Mouse (Mus musculus): ENCODE data around the gene Srcap. TPM values are rescaled to one million over a fixed set of nuclear protein-coding genes. Genes with fewer than 3 reads are reported as not detected.

Gene Srcap
- total and polyA plus RNA-seq, 2 experiments from 2014 or later = 30.4 to 31.7 TPM

DNA sequence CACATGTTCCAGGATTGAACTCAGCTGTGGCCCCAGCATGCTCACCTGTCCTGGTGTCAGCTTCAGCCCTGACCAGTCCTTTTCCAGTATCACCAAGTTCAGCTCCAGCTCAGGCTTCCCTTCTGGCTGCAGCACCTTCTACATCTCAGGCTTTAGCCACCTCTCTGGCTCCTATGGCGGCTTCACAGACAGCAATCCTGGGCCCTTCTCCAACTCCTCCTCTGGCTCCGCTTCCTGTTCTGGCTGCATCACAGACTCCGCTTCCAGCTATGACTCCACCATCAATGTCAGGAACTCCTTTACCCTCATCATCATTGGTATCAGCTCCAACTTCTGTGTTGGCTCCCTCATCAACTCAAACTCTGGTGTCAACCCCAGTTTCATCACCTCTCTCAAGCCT, 29.9 kb downstream of the Srcap start:
- H3K27ac ChIP-seq (ENCODE audit: low read depth, low read length) = no peak overlapping the region
- DNase-seq (ENCODE audit: low spot score) = no peak
- WGBS = 98% methylated on average over 3 of the region's 3 CpGs

DNA sequence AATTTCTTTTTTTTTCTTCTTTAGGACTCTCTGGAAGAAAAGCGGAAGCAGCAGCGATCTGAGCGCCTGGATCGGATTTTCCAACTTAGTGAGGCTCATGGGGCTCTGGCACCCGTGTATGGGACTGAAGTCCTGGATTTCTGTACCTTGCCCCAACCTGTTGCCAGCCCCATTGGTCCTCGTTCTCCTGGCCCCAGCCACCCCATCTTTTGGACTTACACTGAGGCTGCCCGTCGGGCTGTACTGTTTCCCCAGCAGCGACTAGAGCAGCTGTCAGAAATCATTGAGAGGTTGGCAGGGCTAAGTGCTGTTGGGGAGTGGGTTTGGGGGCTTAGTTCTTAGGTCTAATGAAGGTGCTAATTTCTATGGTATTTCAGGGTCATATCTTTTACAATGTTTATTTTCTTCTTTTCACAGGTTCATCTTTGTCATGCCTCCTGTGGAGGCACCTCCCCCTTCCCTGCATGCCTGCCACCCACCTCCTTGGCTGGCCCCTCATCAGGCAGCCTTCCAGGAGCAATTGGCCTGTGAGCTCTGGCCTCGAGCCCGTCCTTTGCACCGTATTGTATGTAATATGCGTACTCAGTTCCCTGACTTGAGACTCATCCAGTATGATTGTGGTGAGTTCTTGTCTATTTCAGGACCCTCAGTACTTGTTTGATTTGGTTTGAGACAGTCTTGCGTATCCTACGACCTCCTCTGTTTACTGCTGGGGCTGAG, 37.5 kb downstream of the Srcap start:
- Histone ChIP-seq H3K36me3 (ENCODE audit: insufficient read depth, low read length) (peaks cover 41% of the 10 kb centered on the region), H3K4me3 (ENCODE audit: low read depth, low read length) (no peak overlapping the region), H3K27me3 (ENCODE audit: insufficient read depth, low read length) (no peaks in the 10 kb centered on the region), H3K9me3 (ENCODE audit: low read length) (no peaks in the 10 kb centered on the region), H3K4me1 (ENCODE audit: insufficient read depth, low read length) (no peaks in the 10 kb centered on the region), H3K4me2 (ENCODE audit: low read depth, low read length, poor library complexity, severe bottlenecking) (no peak overlapping the region), H3K27ac (ENCODE audit: low read depth, low read length) (no peak overlapping the region), H3K9ac (replicated peaks; ENCODE audit: low read length, poor library complexity, severe bottlenecking) (no peak overlapping the region)
- no peak for ATAC-seq (ENCODE audit: low FRiP score)
- peak; percentile 42 for DNase-seq (ENCODE audit: low spot score)
- WGBS = 84% methylated on average over 15 of the region's 15 CpGs
- no peak for TF ChIP-seq CTCF (IDR thresholded peaks at IDR 0.05)

More for the DNA sequence above, 29.9 kb downstream of the Srcap start:
- peaks cover 68% of the 10 kb centered on the region for H3K36me3 ChIP-seq (ENCODE audit: insufficient read depth, low read length)
- H3K27me3 ChIP-seq (ENCODE audit: insufficient read depth, low read length) = no peaks in the 10 kb centered on the region
- no peak for ATAC-seq (ENCODE audit: low FRiP score)
- no peaks in the 10 kb centered on the region for H3K9me3 ChIP-seq (ENCODE audit: low read length)
- no peak overlapping the region for H3K9ac ChIP-seq (replicated peaks; ENCODE audit: low read length, poor library complexity, severe bottlenecking)
- no peak overlapping the region for H3K4me3 ChIP-seq (ENCODE audit: low read depth, low read length)
- no peak overlapping the region for H3K4me2 ChIP-seq (ENCODE audit: low read depth, low read length, poor library complexity, severe bottlenecking)
- no peaks in the 10 kb centered on the region for H3K4me1 ChIP-seq (ENCODE audit: insufficient read depth, low read length)
- no peak for TF ChIP-seq CTCF (IDR thresholded peaks at IDR 0.05)

DNA sequence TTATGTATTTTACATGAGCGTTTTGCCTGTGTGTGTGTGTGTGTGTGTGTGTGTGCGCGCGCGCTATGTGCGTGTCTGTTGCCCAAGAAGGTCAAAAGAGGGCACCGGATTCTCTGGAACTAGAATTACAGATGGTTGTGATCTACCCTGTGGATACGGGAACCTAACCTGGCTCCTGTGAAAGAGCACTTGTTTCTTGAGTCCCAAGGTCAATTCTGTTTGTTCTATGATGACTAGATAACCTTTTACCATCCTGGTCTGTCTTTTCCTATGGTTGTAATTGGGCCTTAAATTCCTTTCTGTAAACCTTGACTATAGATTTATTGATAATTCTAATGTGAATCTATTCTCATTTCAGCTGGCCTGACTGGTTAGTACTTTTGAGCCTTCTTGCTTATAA, 39.8 kb downstream of the Srcap start:
- no peak overlapping the region for H3K27ac ChIP-seq (ENCODE audit: low read depth, low read length)
- TF ChIP-seq CTCF (IDR thresholded peaks at IDR 0.05) = no peak
- DNase-seq (ENCODE audit: low spot score) = no peak

DNA sequence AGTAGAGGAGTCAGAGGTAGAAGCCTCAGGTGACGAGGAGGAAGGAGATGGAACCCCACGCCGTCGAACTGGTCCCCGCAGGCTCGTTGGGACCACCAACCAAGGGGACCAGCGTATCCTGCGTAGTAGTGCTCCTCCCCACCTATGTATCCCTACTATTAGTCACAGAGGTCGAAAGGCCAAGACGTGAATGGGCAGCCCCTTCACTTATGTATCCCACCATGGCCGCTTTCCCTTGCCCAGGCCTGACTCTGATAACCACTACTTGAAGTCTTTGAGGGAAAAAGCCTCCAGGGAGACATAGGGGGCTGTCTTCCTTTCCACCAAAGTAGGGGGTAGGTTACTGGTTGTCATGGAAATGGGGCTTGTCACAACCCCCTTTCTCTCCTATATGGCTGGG, 48.8 kb downstream of the Srcap start:
- no peak for ATAC-seq (ENCODE audit: low FRiP score)
- H3K4me1 ChIP-seq (ENCODE audit: insufficient read depth, low read length) = no peaks in the 10 kb centered on the region
- H3K36me3 ChIP-seq (ENCODE audit: insufficient read depth, low read length) = peaks cover 57% of the 10 kb centered on the region
- no peak overlapping the region for H3K9ac ChIP-seq (replicated peaks; ENCODE audit: low read length, poor library complexity, severe bottlenecking)
- WGBS = 93% methylated on average over 11 of the region's 11 CpGs
- H3K27ac ChIP-seq (ENCODE audit: low read depth, low read length) = no peak overlapping the region
- no peak for TF ChIP-seq CTCF (IDR thresholded peaks at IDR 0.05)
- H3K4me2 ChIP-seq (ENCODE audit: low read depth, low read length, poor library complexity, severe bottlenecking) = no peak overlapping the region
- no peak for DNase-seq (ENCODE audit: low spot score)
- no peak overlapping the region for H3K4me3 ChIP-seq (ENCODE audit: low read depth, low read length)
- H3K9me3 ChIP-seq (ENCODE audit: low read length) = no peaks in the 10 kb centered on the region
- H3K27me3 ChIP-seq (ENCODE audit: insufficient read depth, low read length) = no peaks in the 10 kb centered on the region

More for the DNA sequence above, 39.8 kb downstream of the Srcap start:
- Histone ChIP-seq H3K4me3 (ENCODE audit: low read depth, low read length) (no peak overlapping the region), H3K9me3 (ENCODE audit: low read length) (no peaks in the 10 kb centered on the region), H3K4me2 (ENCODE audit: low read depth, low read length, poor library complexity, severe bottlenecking) (no peak overlapping the region), H3K36me3 (ENCODE audit: insufficient read depth, low read length) (peaks cover 42% of the 10 kb centered on the region), H3K27me3 (ENCODE audit: insufficient read depth, low read length) (no peaks in the 10 kb centered on the region), H3K9ac (replicated peaks; ENCODE audit: low read length, poor library complexity, severe bottlenecking) (no peak overlapping the region), H3K4me1 (ENCODE audit: insufficient read depth, low read length) (no peaks in the 10 kb centered on the region)
- ATAC-seq (ENCODE audit: low FRiP score) = no peak
- WGBS = 97% methylated on average over 8 of the region's 8 CpGs

DNA sequence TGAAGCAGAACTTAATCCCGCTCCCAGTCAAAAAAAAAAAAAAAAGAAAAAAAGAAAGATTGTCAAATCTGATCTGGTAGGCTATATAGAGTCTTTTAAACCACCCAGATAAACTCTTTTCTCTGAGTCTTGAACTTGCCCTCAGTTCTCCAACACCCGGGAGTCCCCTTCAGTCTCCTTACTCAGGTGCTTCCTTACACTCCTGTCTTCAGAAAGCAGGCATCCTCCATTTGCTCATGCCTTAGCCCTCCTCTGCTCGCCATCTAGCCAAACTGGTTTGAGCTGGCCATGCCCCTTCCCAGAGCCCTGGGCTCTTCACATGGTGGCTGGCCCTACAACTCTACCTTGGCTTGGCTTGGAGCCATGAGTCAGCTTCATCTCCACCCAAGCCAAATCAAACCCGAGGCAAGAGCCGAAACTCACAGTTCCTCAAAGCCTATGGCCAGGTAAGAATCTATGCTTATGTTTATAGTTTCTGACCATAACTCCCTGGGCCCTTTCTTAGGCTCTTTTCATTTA, 49.6 kb downstream of the Srcap start, which contains the start of gene Tmem265:
Gene Tmem265 (plus strand): TSS at position 51 of the 519 bp plus-strand sequence.
- ATAC-seq (ENCODE audit: low FRiP score) (no peak), DNase-seq (ENCODE audit: low spot score) (no peak)
- no peak within 1 kb of the TSS for H3K9ac ChIP-seq (replicated peaks; ENCODE audit: low read length, poor library complexity, severe bottlenecking)
- no peak within 1 kb of the TSS for H3K4me2 ChIP-seq (ENCODE audit: low read depth, low read length, poor library complexity, severe bottlenecking)
- H3K36me3 ChIP-seq (ENCODE audit: insufficient read depth, low read length) = peaks cover 57% of the 10 kb centered on the region
- H3K4me1 ChIP-seq (ENCODE audit: insufficient read depth, low read length) = no peaks in the 10 kb centered on the region
- no peaks in the 10 kb centered on the region for H3K9me3 ChIP-seq (ENCODE audit: low read length)
- H3K27ac ChIP-seq (ENCODE audit: low read depth, low read length) = no peak within 1 kb of the TSS
- WGBS = 97% methylated on average over 5 of the region's 5 CpGs
- no peak within 1 kb of the TSS for H3K4me3 ChIP-seq (ENCODE audit: low read depth, low read length)
- no peak for TF ChIP-seq CTCF (IDR thresholded peaks at IDR 0.05)
- H3K27me3 ChIP-seq (ENCODE audit: insufficient read depth, low read length) = no peaks in the 10 kb centered on the region

DNA sequence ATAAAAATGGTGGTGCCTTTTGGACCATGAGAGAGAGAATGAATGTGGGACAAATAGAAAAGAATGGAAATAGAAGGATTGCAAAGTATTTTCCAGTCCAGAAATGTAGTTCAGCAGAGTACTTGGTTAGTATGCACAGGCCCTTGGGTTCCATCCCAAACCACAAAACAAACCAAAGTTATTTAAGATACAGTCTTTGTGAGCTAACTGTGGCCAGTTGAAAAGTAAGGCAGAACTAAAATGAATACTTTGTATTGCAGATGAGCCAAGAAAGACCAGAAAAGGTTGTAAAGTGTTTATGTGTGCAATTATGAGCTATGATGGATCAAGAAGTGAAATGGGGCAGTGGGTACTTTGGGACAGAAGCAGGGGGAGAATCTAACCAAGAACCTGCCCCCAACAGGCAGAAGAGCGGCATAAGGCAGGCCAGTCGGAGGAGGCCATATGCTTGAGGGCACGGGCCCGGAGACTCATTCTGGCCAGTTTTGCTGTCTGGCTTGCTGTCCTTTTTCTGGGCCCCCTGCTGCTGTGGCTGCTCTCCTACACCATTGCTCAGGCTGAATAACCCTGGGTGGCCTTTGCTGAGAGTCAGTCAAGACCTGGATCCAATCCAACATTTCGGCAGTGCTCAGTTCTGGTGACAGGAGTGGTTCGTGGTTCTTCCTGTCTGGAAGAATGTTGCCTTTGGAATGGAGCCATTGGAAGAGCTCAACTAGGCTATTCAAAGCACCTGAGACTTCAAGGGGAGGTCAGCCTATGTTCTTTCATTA, 52.8 kb downstream of the Srcap start:
- no peak for ATAC-seq (ENCODE audit: low FRiP score)
- no peaks in the 10 kb centered on the region for H3K27me3 ChIP-seq (ENCODE audit: insufficient read depth, low read length)
- H3K9ac ChIP-seq (replicated peaks; ENCODE audit: low read length, poor library complexity, severe bottlenecking) = no peak overlapping the region
- 0 out of 2 replicates have a peak, but pooled peaks have one; percentile 2 for TF ChIP-seq CTCF (IDR thresholded peaks at IDR 0.05)
- peak; percentile 50 for DNase-seq (ENCODE audit: low spot score)
- peaks cover 34% of the 10 kb centered on the region for H3K36me3 ChIP-seq (ENCODE audit: insufficient read depth, low read length)
- no peaks in the 10 kb centered on the region for H3K9me3 ChIP-seq (ENCODE audit: low read length)
- H3K4me2 ChIP-seq (ENCODE audit: low read depth, low read length, poor library complexity, severe bottlenecking) = no peak overlapping the region
- no peaks in the 10 kb centered on the region for H3K4me1 ChIP-seq (ENCODE audit: insufficient read depth, low read length)
- WGBS = 69% methylated on average over 6 of the region's 6 CpGs
- H3K4me3 ChIP-seq (ENCODE audit: low read depth, low read length) = no peak overlapping the region
- no peak overlapping the region for H3K27ac ChIP-seq (ENCODE audit: low read depth, low read length)

All from midbrain, postnatal 0 days (tissue).